Mouse (Mus musculus) T-helper 1 cell (primary cell): ENCODE data around the gene Sos1.
"Not testable (repeated sequence)": the region's sequence is repeated elsewhere in the genome, so short reads cannot be mapped to it uniquely, and the experiment has no call there.

Experiments
- in situ Hi-C: fragments of 300-600 bp; cut with MboI, MseI; formaldehyde crosslinking; loops from one replicate; pipeline ENCODE4 v1.15.1; 2025; ENCODE audit warnings: high pct_unique_total_duplicates

The Sos1 gene

DNA sequence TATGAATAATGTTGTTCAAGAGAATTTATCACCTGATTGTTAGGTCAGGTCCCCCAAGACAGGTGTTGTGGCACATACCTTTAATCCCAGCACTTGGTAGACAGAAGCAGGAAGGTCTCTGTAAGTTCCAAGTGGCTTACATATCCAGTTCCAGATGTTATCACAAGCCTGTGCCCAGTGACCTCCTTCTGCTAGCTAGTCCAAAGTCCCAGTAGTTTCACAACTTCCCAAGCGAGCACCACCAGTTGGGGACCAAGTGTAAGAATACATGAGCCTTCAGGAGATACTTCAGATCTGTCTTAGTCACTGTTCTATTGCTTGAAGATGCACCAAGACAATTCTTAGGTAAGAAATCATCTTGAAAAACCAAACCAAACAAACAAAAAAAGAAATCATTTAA, 13.6 kb upstream of the Sos1 start:
- in situ Hi-C loops, result no loop called here

DNA sequence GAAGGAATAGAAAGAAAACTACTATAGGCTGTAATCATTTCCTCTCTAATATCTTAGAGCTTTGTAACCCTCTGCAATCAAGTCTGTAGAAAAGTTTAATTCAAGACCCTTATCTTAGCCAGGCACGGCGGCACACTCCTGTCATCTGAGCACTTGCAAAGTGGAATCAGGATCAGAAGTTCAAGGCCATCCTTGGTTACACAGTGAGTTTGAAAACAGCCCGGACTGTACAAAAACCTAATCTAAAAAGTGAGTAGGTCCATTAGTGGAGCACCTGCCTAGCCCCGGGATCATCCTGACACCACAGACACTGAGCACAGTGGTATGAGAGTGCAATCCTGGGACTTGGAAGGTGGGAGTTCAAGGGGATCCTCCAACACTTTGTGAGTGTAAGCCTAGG, 12.6 kb upstream of the Sos1 start:
- in situ Hi-C loops, result no loop called here

DNA sequence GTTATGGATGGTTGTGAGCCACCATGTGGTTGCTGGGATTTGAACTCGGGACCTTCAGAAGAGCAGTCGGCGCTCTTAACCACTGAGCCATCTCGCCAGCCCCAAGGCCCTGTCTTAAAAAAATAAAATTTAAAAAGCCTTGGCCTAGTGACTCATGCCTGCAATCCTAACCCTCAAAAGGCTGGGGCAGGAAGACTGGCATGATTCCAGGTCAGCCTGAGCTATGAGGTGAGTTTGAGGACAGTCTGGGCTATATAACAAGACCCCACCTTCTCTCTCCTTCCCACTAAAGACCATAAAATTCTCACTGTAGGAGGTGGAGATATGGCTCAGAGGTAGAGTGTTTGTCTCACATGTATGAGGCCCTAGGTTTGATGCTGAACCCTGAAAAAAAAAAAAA, 12.0 kb upstream of the Sos1 start:
- in situ Hi-C loops, result no loop called here

DNA sequence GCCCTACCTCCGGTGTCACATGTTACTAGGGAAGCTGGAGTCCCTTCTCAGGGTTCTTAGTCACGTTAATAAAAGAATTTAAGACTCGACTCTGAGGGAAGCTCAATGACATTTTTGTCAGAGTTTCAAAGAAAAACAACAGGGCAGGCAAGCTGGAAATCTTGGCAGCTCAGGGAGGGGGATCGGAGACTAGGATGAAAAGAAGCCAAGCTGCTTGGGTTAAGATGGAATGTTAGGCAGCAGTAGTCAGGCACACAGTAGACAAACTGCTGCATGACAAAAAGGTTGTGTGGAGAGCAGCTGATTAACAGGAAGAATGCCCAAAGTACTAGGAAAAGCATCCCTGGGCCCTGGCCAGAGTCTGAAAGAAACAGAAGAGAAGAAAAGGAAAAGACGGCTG, 9.9 kb upstream of the Sos1 start:
- in situ Hi-C loops, result no loop called here

DNA sequence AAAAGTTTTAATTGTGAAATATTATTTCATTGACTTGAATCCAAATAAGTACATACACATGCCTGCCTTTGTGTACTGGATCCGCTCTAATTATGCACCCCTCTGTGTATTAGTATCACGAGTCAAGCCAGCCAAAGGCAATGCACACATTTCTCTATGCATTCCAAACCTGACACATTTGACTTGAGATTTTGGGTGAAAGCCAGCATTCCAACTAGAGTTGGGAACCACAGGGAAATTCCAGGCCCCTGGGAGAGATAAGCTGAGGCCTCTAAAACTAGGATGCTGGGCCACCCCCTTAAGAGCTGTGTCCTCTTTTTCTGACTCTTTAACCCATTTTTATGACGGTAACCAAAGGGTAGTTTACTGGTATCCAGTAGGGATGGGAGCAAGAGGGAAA, 8.7 kb upstream of the Sos1 start:
- in situ Hi-C loops, result no loop called here

DNA sequence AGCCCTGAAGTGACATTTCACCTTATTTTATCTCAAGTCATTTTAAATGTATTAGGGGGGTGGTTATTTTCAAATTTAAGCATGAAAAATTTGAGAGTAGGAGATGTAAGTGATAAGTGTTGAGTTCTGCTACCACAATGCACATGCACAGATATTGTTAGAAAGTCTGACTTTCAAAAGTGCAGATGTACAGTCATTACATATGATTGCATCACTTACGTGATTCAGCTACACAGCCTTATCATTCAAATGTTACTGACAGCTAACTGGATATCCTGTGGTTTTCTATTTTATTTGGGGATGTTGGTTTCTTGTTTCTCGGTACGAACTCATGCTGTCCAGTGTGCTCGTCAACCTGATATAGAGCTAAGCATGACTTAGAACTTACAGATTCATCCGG, 4.9 kb upstream of the Sos1 start:
- in situ Hi-C loops, result no loop called here

DNA sequence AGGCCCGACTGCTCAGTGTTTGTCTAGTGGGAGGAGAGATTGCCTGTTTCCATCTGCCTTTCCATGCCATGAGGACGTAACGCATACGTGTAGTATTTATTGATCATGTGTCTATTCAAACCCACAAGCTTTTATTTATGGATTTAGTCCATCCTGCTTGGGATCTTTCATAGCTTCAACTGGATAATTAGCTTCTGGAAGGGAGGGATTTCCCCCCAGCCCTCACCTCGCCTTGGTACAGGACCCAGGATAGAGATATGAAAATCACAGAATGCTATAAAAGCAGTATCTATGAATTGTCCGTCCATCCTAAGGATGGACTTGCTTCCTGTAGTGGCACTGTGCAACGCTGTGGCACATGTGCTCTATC, 587 bp upstream of the Sos1 start:
- in situ Hi-C loops, result loop anchor here (5.0 kb wide), 1 partner anchor 71 kb away; no protein-coding TSS in a partner anchor

DNA sequence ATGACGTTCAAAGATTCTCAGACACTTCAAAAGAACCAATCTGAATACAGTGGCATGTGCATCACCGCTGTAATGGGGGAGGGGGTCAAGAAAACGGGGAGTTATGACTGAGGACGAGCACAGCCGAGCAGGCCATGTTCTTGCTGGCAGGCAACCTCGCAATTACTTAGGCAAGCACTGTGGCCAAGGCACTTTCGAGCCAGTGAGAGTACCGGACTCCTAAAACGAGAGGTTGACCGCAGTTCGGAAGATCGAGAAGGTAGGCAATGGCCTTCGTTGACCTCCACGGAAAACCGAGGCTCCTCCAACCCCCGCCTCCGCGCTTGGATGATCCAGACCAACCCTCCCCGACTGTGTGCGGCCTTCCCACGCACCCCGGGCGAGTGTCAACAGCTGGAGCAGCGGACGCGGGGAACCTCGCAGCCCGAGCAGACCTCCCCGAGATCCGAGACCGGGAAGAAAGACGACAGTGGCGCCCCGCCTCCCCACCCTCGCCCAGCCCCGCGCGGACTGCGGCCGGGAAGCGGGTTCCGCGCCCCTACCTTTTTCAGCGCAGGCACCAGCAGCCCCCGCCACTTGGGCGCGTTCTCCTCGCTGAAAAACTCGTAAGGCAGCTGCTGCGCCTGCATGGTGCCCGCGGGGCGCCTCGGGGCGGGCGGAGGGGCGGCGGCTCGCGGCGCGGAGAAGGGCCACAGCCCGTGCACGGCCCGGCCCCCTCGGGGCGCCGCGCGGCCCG, 790 bp downstream of the Sos1 start:
- in situ Hi-C loops, result loop anchor here (5.0 kb wide), 1 partner anchor 73 kb away; no protein-coding TSS in a partner anchor

DNA sequence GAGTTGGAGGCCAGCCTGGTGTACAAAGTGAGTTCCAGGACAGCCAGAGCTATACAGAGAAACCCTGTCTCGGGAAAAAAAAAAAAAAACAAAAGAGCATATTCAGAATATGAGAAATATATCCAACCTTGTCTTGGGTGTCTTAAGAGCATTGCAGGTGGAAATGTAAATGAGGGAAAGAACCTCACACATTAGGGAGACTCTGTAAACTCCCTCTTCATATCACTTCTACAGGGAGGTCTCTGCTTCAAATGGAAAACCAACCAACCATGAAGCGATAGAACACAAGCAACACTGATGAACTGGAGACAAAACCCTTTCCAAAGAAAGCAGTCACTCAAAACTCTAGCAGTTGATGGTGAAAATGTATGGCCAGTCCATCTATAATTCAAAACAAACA, 2.6 kb downstream of the Sos1 start:
- in situ Hi-C loops, result no loop called here

DNA sequence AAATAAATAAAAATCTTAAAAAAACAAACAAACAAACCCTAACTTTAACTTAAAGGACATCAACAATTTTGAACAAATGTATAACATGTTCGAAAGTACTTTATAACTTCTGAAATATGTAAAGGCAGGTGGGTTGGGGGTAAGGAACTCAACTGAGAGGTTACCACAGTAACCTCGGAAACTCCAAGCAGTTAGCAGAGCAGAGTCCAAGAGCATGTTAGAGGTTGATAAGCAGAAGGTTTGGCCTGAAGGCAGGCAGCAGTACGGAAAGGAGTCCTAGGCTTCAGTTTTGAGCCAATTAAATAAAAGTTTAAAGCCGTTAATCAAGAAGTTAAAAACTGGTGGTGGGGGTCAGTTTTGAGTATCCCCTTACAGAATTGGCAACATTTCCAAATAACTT, 3.8 kb downstream of the Sos1 start:
- in situ Hi-C loops, result no loop called here

DNA sequence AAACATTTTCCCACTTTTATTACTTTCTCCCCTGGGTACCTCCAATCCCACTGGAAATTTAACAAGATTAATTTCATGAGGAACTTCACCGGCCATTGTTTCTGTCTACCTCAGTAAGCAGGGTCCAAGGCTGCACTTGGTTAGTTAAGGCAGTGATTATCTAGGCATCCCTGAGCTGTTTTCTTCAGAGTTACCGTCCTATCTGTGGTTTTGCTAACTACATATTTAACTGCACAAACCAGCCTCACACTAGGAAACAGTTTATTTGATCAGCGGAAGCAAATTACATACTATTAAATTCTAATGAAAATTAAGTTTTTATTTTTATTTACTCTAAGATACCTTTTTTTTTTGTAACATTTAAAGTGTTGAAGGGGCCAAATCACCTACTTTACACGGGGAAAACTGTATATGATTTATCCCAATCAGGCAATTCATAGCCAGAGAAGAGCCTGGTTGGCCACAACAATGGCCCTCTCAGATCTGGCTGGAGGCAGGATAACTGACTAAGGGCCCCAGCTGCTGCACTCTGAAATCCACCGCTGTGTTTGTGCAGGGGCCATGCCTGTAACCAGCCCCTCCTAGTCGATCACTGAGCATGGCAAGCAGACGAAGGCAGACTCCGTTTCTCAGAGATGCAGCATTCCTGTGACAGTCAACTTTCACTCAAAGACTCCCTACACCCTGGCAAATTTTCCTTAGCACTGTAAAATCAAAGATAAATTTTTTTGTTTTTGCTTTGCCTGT, 9.0 kb downstream of the Sos1 start:
- in situ Hi-C loops, result no loop called here

DNA sequence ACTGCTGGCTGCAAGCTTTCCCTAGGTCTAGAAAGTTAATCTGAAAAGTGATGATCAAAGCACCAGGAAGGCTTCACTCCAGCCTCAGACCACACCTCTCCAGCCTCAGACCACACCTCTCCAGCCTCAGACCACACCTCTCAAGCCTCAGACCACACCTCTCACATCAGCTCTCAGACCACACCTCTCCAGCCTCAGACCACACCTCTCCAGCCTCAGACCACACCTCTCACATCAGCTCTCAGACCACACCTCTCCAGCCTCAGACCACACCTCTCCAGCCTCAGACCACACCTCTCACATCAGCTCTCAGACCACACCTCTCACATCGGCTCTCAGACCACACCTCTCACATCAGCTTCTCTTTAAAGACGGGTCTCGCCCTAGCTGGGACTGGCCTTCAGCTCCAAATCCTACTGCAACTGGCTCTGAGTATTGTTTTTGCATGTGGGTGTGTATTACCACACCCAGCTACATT, 11.8 kb downstream of the Sos1 start:
- in situ Hi-C loops, result not testable (repeated sequence)

DNA sequence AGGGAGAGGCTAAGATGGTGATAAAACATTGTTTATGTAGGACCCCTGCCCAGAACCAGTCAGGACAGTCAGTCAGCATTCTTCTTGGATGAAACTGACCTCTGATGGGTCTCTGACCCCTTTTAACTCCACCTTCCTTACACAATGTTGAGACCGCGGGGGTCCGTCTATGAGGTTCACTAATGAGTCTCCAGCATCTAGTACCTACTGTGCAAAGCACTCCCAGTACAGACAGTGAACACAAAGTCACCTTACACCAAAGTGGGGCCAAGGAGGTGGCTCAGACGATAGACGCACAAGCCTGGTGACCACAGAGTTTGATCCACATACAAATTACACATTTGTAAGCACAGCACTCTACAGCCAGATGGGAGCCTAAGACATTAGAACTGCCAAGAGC, 20.0 kb downstream of the Sos1 start:
- in situ Hi-C loops, result no loop called here

DNA sequence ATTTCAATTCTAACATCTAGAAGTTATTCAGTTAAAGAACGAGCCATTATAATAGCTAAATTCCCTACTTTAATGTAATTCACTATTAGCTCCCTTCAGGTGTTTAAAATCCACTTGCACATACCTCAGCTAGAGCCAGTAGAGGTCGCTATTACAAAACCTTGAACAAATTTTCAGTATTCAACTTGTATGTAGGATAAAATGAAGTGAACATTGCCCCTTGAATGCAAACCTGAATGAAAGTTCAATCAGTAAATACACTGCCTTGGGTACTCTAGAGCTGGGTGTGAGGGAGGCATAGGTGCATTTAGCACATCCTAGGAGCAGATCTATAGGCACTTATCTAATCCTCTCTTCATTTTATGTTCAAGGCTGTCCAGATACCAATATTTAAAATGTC, 24.6 kb downstream of the Sos1 start:
- in situ Hi-C loops, result no loop called here

DNA sequence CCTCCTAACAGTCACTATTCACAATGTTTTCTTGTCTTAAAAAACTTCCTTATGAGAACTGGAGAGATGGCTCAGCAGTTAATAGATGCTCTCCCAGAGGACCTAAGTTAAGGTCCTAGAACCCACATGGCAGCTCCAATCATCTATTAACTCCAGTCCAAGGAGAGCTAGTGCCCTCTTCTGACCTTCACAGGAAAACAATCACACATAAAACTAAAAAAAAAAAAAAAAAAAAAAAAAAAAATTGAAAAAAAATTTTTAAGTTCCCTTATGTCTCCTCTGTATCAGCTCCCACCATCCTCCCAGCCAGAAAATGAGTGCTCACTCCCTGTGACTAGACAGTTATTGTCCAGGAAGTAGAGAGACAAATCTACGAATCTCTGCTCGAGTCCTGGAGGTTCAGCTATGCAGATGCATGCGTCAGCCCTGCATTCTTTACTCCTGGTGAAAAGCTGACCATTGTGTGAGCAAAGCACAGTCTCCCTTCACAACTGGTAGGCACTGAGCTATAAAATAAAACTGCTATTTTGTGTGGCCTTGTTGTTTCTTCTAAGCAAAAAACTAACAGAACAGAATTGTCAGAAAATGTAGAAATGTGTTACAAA, 29.7 kb downstream of the Sos1 start:
- in situ Hi-C loops, result no loop called here

DNA sequence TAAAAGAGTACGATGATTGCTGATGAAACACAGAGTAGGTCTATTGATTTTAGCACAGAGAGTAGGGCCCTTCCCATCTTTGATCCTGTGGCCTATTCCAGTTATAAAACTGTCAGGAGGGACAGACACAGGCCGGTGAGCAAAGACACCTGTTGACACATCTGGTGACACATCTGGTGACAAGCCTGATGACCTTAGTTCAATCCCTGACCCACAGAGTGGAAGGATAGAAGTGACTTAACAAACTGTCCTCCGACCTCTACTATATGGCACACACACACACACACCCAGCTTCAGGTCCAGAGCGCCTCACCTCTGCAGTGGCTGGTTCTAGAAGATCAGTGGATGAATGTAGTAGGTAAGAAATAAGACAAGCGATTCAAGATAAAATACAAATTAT, 33.8 kb downstream of the Sos1 start:
- in situ Hi-C loops, result no loop called here

DNA sequence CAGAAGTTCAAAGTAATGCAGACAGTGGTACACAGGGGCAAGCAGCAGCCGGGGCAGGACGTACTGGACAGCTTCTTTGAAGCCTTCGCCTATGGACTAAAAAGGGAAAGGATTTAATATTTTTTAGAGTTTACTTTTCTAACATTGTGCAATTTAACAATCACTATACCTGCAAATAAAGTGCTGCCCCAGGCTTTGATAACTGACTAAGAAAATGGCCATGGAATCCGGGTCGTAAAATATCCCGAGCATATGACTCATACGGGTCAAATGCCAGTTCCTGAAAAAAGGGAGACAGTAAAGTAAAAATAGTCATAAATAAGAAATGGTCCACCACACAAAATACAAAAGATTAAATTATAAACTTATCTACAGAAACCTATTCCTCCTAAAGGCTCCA, 34.8 kb downstream of the Sos1 start:
- in situ Hi-C loops, result no loop called here

DNA sequence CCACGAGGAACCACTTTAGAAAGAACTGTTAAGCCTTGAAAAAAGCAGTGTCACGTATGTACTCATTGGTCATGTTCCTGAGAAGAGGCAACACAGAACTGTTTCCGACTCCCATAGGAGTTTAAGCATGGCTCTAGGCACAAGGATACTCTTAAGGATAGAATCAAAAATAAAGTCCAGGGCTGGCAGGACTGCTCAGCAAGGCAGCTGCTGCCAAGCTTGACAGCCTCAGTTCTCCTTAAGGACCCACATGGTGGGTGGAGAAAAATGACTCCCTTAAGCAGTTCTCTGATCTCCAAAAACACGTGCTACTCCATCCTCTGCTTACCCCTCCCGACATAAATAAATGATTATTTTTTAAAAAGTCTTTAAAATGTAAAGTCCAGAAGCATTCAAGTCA, 44.6 kb downstream of the Sos1 start:
- in situ Hi-C loops, result no loop called here

DNA sequence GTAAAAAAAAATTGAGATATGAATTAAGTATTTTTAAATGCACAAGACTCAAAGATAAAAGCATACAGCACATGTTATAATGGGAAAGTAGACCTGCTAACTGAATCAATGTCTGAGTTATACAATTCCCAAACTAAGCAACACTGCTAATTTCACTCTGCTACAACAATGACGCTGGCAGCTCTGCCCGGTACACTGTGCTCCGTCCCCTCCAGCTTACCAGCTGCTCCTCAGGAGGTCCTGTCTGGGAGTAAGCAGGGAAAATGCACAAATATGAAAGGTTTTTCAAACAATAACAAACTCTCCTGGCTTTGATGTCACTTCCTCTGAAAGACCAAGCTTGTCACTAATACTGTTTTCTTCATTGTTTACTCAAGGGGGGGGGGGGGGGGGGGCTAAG, 45.8 kb downstream of the Sos1 start:
- in situ Hi-C loops, result no loop called here

DNA sequence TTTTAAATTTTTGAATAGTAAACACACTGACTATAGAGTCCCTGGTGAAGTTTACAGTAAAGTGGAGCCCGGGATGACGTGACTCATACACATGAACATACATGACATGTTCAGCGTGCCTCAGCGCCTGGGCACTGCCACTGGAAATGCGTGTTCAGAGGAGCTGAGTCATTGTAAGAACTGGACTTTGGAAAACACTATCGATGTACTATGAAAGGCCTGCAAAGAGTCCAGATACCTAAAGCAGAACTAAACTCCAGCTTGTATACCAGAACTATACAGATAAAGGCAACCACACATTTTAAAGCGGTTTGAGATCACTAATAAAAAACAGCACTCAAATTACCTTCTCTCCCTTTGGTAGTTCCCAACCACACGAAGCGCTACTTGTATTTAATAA, 48.3 kb downstream of the Sos1 start:
- in situ Hi-C loops, result no loop called here

DNA sequence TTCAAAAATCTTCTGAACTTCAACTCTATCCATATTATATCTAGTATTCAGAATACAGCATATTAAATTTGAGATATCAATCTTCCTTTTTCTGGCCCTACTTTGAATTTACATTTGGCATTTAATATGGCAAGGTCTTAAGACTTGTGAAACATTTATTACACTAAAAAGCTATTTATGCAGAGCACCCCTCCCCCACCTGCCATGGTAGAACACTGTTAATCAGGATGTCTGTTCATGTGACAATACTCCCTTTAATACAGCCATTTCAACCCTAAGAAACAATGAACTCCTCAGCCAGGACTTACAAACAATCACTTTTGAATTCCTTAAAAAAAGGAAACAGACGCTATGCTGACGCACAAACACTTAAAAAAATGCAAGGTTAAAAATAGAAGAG, 52.3 kb downstream of the Sos1 start:
- in situ Hi-C loops, result no loop called here

DNA sequence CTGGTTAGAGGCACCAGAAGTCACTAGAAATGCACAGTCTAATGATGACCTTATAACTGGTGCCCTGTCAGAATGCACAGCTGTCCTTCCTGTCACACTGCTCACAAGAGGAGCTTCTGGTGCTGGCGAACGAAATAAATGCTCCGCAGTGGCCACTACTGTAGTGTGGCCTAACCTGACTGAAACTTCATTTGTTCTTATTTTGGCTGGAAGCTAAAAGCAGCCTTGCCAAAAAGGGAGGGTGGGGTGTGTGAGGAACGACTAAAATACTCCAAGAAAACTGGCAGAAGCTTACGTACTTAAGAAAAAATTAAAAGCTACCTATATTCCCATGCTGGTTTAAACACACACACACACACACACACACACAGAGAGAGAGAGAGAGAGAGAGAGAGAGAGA, 53.4 kb downstream of the Sos1 start:
- in situ Hi-C loops, result no loop called here

DNA sequence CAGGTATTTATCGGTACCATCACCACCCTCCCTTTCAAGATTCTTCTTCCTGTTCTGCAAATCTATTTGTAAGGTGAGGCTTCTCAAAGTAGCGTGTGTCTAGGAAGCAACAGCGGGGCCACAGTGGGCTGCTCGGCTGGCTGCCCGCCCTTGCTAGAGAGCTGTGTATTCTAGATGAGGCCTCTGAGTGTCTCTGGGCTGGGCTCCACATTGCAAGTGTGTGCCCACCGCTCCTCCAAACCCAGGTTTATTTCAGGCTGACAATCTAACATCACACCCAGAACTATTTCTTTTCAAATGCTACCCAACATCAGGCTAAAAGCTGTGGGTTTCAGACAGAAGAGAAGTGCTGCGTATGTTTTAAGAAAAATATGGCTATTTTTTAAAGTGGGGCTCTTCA, 54.1 kb downstream of the Sos1 start:
- in situ Hi-C loops, result no loop called here
